Mouse (Mus musculus) lung, postnatal 10 days (tissue): ENCODE results near the gene Tnn.
A peak's percentile ranks its signal among the peaks of the same experiment; 100 is the strongest.

Experiments used
- DNase-seq: peaks from one replicate; pipeline ENCODE4 v3.0.0; 2021

The Tnn gene

GRCm38 (mm10) chr1:160080800-160081436 is 72.5 kb downstream of the Tnn start:
- peak; percentile 89 for DNase-seq

GRCm38 (mm10) chr1:160078882-160079661 is 74.3 kb downstream of the Tnn start:
- peak; percentile 81 for DNase-seq

GRCm38 (mm10) chr1:160064547-160065144 is 88.7 kb downstream of the Tnn start:
- DNase-seq, result no peak

- peak; percentile 51 for DNase-seq
Observed at GRCm38 (mm10) chr1:160061725-160062366, 91.5 kb downstream of the Tnn start.

- DNase-seq, result no peak
Observed at GRCm38 (mm10) chr1:160061321-160061720, 92.1 kb downstream of the Tnn start.

- peak; percentile 46 for DNase-seq
Observed at GRCm38 (mm10) chr1:160060542-160060941, 92.8 kb downstream of the Tnn start.

- DNase-seq, result no peak
Observed at GRCm38 (mm10) chr1:160059908-160060307, 93.5 kb downstream of the Tnn start.

GRCm38 (mm10) chr1:160057657-160058056 is 95.7 kb downstream of the Tnn start:
- peak; percentile 65 for DNase-seq

GRCm38 (mm10) chr1:160054366-160055078 is 98.9 kb downstream of the Tnn start:
- no peak for DNase-seq

- peak; percentile 44 for DNase-seq
Observed at GRCm38 (mm10) chr1:160053510-160054305, 99.7 kb downstream of the Tnn start.

GRCm38 (mm10) chr1:160052556-160053315 is 100.6 kb downstream of the Tnn start:
- DNase-seq, result no peak

- DNase-seq, result no peak
Observed at GRCm38 (mm10) chr1:160050898-160051297, 102.5 kb downstream of the Tnn start.

GRCm38 (mm10) chr1:160049131-160049880 is 104.1 kb downstream of the Tnn start:
- DNase-seq, result no peak

GRCm38 (mm10) chr1:160047481-160047931 is 105.9 kb downstream of the Tnn start:
- DNase-seq, result no peak

GRCm38 (mm10) chr1:160046786-160047185 is 106.6 kb downstream of the Tnn start:
- no peak for DNase-seq

GRCm38 (mm10) chr1:160045971-160046370 is 107.4 kb downstream of the Tnn start:
- no peak for DNase-seq

- peak; percentile 67 for DNase-seq
Observed at GRCm38 (mm10) chr1:160045056-160045715, 108.2 kb downstream of the Tnn start.

- peak; percentile 92 for DNase-seq
Observed at GRCm38 (mm10) chr1:160044237-160045021, 109.0 kb downstream of the Tnn start, which contains the start of gene 4930523C07Rik. Gene 4930523C07Rik, plus strand, starts transcription at chr1:160044382.
